1 mouse cellular context compared by ENCODE assay signal in genomic region chr7:126976878-126977459, GRCm38 (mm10).
TF ChIP-seq lines count a peak whose summit lies in the region.

No protein-coding gene starts in this region.

TF ChIP-seq in CH12.LX, 34 proteins besides CTCF, POLR2A, EP300 and RAD21 (continued from another document):
- TF ChIP-seq MAX (IDR thresholded peaks at IDR 0.05; ENCODE audit: low read length): no peak
- TF ChIP-seq CHD2 (IDR thresholded peaks at IDR 0.05; ENCODE audit: low read length): no peak
- TF ChIP-seq RCOR1 (conservative IDR thresholded peaks at IDR 0.05; ENCODE audit: low read depth, low read length): no peak
- TF ChIP-seq E2F4 (IDR thresholded peaks at IDR 0.05; ENCODE audit: insufficient replicate concordance, low read depth, low read length): no peak
